Mouse (Mus musculus) cerebellum, adult 2 months (tissue): ENCODE data around the gene Acer1.

Experiments
- CTCF ChIP-seq: fragments of 200-500 bp; IDR thresholded peaks from 2 replicates; pipeline ENCODE4 v1.5.1; 2011; ENCODE audit warnings: low read depth, mild to moderate bottlenecking, control low read depth, low read length, moderate library complexity, borderline replicate concordance; ENCODE audit not compliant: insufficient read depth
- POLR2A ChIP-seq: fragments of 200-500 bp; IDR thresholded peaks from 2 replicates; pipeline ENCODE4 v1.6.1; 2011; ENCODE audit warnings: low read length, control low read depth, borderline replicate concordance; ENCODE audit not compliant: insufficient read depth

DNA sequence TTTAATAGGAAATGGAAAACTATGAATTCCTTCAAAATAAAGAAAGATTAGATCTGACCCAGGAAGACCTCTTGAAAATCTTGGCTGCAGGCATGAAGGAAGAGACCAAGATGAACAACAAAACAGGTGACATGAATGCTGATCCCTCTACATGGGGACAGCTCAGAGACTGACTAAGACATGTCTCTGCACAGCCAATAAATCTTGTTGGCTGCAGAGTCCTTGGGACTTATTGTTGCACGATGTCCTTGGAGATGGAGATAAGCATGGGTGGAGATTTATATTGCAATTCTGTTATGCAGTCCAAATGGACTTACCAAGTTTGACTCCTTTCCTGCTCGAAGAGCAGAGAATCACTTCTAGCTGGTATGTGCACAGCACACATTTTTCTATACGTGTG is 12.6 kb downstream of the Acer1 start:
- TF ChIP-seq POLR2A (no peak), CTCF (no peak)
